Mouse (Mus musculus) layer of hippocampus, adult 11-12 months (tissue): ENCODE measurements around the gene Pex5.

Experiments
- DNase-seq: peaks from one replicate; pipeline ENCODE4 v3.0.0; 2022; ENCODE audit warnings: low spot score

Gene Pex5

GRCm38 (mm10) chr6:124414927-124415325, at the start of gene Pex5:
Gene Pex5, minus strand, starts transcription at chr6:124415067.
- peak; percentile 97 for DNase-seq

- peak; percentile 27 for DNase-seq
These were observed 49.0 kb upstream of the Pex5 start for GRCm38 (mm10) chr6:124463881-124464291.

- DNase-seq, result no peak
These were observed 44.5 kb upstream of the Pex5 start for GRCm38 (mm10) chr6:124459388-124459787.

- no peak for DNase-seq
These were observed 43.6 kb upstream of the Pex5 start for GRCm38 (mm10) chr6:124458505-124458904.

- no peak for DNase-seq
These were observed 43.0 kb upstream of the Pex5 start for GRCm38 (mm10) chr6:124457827-124458226.

GRCm38 (mm10) chr6:124456243-124456642, 41.4 kb upstream of the Pex5 start:
- no peak for DNase-seq

DNA sequence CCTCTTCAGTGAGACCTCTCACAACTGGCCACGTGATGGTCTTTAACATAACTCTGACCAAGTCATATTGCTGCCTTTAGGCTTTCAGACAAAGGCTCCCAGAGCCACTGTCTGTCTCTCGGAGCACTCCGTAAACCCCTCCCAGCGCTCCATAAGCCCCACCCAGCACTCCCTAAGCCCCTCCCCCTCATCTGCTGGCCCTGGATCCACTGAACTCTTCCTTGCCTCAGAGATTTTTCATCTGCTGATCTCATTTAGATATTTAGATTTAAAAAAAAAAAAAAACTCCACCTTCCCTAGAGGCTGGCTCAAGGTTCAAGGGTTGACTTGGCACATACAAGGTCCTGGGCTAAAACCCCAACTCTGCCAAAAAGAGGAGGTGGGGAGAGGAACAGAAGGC, 38.9 kb upstream of the Pex5 start:
- DNase-seq, result no peak

DNA sequence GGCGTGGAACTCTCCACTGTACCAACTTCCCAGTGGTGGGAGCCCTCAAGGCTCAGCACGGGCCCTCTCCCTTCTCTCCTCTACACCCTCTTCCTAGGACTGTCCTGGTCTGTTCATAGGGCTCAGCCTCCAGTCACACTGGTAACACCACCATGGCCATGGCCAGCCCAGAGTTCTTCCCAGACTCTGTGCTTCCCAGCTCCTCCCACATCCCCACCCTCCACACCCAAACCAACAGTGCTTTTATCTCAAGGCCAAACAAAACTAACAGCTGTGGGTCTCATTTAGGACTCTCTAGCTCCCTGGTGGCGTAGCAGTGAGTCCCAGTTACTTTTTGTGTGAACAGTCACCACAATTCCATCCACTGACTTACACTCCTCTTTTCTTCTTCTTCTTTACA, 37.1 kb upstream of the Pex5 start:
- no peak for DNase-seq

DNA sequence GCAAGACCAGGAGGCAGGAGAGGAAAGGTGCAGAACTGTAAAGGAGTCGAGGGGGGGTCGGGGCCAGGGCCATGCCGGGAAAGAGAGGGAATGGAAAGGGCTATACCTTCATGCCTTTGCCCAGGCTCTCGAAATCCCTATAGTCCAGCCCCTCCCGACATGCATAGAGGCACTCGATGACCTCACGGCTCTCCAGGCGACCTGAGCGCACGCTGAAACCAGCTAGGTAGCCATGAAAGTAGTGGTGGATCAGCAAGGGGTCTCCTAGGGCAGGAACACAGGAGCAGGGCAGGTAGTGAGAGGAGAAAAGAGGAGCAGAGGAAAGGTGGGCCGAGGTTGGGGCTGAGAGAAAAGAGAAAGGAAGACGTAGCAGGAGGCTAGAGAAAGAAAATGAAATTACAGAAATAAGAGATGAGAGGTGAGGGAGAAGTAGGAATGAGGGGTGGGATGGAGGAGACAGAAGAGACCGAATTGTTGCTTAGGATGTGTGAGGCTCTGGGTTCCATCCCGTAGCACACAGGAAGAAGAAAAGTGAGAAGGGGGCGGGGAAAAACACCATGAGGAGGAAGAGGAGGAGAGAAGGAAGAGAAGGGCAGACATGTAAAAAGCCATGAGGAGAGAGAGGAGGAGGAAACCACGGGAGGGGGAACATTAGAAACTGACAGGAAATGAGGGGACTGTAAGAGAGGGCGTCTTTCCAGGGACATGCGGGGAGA, 35.0 kb upstream of the Pex5 start:
- DNase-seq, result no peak

DNA sequence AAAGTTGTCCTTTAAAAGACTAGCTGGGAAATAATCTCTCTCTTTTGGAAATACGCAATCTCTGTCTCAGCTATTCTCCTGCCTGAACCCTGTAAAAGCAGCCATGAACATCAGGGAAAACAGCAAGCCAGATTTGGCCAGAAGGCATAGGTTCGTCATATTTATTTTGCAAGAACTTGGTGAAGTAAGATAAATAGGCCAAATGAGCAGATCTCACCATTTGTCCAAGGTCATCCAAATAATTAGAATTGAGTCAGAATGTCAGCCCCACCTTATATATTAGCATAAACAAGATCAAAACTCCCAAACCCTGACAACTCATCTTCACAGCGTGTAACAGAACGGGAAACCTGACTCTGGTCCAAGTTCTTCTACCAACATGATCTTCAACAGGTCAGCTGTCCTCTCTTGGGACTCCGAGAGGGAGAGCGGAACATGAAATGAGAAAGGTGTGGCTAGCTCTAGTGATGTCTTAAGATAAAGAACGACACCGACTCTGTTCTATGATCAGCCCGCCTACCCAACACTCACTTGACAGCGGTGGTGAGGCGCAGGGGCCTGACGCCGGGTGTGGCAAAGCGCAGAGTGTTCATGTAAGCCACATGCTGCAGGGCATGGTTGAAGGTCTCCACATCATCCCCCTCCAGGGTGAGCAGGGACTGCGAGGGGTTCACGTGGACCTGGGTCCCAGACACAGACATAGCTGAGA, 34.2 kb upstream of the Pex5 start:
- no peak for DNase-seq

- DNase-seq, result no peak
These were observed 33.5 kb upstream of the Pex5 start for GRCm38 (mm10) chr6:124448186-124448852.

DNA sequence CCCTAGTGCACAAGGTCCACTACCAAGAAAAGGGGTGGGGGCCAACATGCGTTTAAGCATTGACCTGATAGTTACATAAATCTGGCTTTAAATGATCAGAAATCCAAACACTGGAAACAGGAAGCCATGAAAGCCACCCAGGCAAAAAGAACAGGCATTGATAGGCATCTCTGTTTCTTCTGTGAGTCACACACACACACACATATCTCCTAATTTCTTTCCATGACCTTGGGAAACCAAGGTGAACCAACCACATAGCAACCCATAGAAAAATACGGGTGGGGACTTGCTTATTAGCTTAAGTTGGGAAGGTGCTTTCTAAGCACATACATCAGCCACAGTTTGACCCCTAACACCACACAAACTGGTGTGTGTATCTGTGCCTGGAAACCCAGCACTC, 32.5 kb upstream of the Pex5 start:
- no peak for DNase-seq

GRCm38 (mm10) chr6:124446459-124446858, 31.6 kb upstream of the Pex5 start:
- no peak for DNase-seq

DNA sequence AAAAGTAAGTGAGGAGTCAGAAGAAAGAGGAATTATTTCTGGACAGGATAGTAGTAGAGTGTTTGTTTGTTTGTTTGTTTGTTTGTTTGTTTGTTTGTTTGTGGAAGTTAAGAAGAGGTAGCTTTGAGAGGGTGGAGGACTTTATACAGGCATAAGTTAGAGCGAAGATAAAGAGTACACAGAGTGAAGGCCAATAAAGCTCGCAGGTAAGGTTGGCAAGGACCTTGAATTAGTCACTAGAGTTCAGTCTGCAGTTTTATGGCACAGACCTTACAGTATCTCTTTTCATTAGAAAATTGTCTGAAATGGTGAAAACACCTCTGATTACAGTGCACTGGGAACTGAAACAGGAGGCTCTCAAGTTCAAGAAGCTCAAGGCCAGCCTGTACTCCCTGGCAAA, 31.2 kb upstream of the Pex5 start:
- DNase-seq, result no peak

DNA sequence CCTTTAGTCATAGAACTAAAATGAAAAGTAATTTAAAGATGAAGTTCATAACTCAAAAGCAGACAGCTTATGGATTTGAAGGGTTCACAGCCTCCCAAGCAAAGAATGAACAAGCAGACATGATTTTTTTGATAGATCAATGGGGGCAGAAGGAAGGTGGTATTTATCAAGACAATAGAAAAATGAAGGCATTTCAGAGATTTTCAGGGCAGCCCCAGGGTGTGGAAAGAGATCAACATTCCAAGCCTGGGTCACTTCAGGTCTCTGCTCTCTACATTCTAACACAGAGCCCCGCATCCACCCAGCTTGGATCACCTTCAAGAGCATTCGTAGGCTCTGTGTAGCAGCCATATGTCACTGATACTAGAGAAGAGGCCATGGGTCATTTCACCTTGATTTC, 28.5 kb upstream of the Pex5 start:
- no peak for DNase-seq

DNA sequence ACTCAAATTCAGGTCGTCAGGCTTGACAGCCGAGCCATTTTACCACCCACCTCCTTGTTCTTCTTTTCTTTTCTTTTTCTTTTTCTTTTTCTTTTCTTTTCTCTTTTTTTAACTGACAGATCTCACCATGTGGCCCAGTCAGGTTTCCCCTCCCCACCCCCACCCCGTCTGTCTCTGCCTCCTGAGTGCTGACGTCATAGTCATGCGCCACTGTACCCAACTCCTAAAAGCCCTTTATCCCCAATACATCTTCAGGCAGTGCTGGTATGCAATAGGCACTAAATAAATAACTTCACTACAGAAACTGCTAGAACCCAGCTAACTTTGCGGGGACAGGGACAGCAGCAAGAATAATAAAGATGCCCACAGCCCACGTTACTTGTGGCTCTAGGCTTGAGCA, 21.4 kb upstream of the Pex5 start:
- no peak for DNase-seq

- DNase-seq, result no peak
These were observed 20.3 kb upstream of the Pex5 start for GRCm38 (mm10) chr6:124435173-124435572.

GRCm38 (mm10) chr6:124433688-124434324, 18.9 kb upstream of the Pex5 start:
- DNase-seq, result no peak

DNA sequence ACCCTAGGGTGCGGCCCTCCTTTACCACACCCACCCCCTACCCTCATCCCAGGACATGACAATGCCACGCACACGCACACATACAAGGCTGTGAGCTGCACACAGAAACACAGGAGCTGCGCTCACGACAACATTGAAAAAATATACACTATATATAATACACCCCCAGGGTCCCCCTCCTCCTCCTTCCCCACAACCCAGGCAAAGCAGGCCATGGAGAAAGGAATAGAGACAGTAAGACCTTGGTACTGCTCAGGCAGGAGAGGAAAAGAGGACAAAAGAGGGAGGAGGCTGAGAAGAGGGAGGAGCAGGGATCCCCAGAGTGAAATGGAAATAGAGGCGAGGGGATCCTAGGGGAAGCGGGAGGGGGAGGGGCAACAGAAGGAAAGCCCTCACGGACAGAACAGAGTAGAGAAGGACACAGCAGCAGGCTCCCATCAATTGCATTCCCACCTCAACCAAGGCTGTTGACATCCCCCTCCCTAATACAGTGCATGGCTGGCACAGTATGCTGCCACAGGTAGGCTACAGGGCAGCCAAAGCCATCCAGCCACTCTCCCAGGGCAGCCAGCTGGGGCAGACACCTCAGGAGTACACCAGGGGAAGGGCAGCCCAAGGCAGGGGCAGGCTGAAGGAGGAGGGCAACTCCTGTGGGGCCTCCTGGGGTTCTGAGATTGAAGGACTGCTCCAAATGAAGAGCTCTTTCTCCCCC, 16.1 kb upstream of the Pex5 start:
- no peak for DNase-seq

DNA sequence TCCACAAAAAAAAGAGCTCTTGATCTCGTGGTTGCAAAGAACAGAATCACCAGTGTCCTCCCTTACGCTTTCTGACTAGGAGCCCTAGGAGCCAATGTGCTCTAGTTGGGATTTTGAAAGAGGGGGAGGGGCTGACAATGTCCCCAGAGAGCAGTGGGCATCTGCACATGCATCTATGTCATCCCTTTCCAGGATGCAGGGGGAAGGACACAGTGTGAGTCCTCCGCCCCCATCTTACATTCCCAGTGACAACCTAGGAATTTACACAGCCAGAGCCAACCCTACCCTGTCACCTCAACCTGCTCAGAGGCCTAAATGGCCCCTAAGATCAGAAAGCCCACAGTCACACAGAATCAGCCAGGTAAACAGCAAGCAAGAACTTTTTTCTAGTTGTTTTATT, 15.5 kb upstream of the Pex5 start:
- DNase-seq, result no peak

DNA sequence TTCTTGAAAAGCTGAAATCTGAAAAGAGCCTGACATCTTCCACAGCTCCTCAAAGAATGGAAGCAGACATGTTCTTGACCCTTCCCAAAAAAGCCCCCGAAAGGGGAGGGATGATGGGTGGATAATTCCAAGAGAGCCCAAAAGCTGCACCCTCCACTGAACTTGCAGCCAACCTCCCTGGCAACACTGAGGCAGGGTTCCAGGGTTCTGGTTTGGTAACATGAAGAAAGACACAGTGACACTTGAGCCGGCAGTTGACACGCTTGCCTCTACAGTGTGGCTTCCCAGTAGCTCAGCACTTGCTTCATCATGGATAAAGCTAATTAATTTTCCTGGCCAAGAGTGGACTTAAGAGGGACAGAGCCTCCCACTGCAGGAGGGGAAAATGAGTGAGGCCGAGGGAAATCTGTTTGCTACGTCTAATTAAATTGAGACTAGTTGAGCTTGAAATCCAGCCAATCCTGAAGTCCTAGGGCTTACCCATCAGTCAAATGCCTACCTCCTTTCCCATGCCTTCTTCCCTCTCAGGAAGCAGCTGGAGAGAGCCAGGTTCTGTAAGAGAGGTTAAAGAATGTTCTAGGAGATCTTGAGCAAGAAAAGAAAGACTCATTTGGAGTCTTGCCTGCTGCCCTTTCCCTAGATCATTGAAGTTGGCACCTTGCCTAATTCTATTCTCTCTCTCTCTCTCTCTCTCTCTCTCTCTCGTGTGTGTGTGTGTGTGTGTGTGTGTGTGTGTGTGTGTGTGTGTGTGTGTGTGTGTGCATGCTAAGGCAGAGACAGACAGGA, 13.1 kb upstream of the Pex5 start:
- DNase-seq, result no peak
